Mouse (Mus musculus) B cell, adult (primary cell): ENCODE data around the gene Atp6v1g1. TPM values are rescaled to one million over a fixed set of nuclear protein-coding genes. Genes with fewer than 3 reads are reported as not detected.

Source experiments
- total RNA-seq: library from RNA; stranded (reverse); gene quantifications from 4 replicates; pipeline ENCODE4 v1.2.4, GENCODE M21; 2023; ENCODE audit not compliant: inconsistent age

Gene Atp6v1g1
- 73.5 to 90.7 TPM (median 80.9 TPM) in 4 replicates for total RNA-seq

GRCm38 (mm10) chr4:63544494-63545230 is at the start of gene Atp6v1g1:
Gene Atp6v1g1 (plus strand): TSS chr4:63544772.

GRCm38 (mm10) chr4:63495915-63496278 is 48.7 kb upstream of the Atp6v1g1 start, which contains the start of gene Whrn:
Gene Whrn (minus strand): TSS chr4:63495991.

GRCm38 (mm10) chr4:63558407-63559081 is 14.0 kb downstream of the Atp6v1g1 start, which contains the start of gene Tmem268:
Gene Tmem268 (plus strand): TSS chr4:63558781.

Other genes starting within 250 kb of the Atp6v1g1 start
- gene Orm1, start 200.2 kb upstream of the Atp6v1g1 start, total RNA-seq, result not detected in 4 replicates
- gene Orm3, start 188.6 kb upstream of the Atp6v1g1 start, total RNA-seq, result not detected in 4 replicates
- gene Orm2, start 182.3 kb upstream of the Atp6v1g1 start, total RNA-seq, result not detected in 4 replicates
- gene Akna, start 141.4 kb upstream of the Atp6v1g1 start, total RNA-seq, result 284 to 329 TPM (median 303 TPM) in 4 replicates
- 56.8 to 74.0 TPM (median 63.1 TPM) in 4 replicates for gene Whrn, start 48.8 kb upstream of the Atp6v1g1 start, total RNA-seq
- 17.9 to 22.8 TPM (median 19.4 TPM) in 4 replicates for gene Tmem268, start 14.0 kb downstream of the Atp6v1g1 start, total RNA-seq
- gene Gm11213, start 60.5 kb downstream of the Atp6v1g1 start, total RNA-seq, result not detected in 4 replicates
- gene Tex48, start 77.7 kb downstream of the Atp6v1g1 start, total RNA-seq, result not detected in 4 replicates
- gene Gm11214, start 118.6 kb downstream of the Atp6v1g1 start, total RNA-seq, result not detected in 4 replicates
- 0.19 TPM in 1 of 4 replicates, not detected in the others for gene Tnfsf15, start 200.3 kb downstream of the Atp6v1g1 start, total RNA-seq